Mouse (Mus musculus) forebrain, postnatal 0 days (tissue): ENCODE results near the gene Gm21981. TPM values are rescaled to one million over a fixed set of nuclear protein-coding genes. Genes with fewer than 3 reads are reported as not detected.

Experiments
- ATAC-seq: fragments of 200-750 bp; cut with Nextera tagmentation; 2 replicates; pipeline ENCODE4 v1.8.0; 2017; ENCODE audit warnings: mild to moderate bottlenecking, moderate library complexity
- DNase-seq: peaks from one replicate; pipeline ENCODE4 v3.0.0-alpha.2; 2015
- H3K27ac ChIP-seq: fragments of 300-500 bp; sonication (generic); 2 replicates; pipeline ENCODE4 v1.5.1; 2014; ENCODE audit warnings: low read depth, mild to moderate bottlenecking, antibody characterized with exemption, low read length, moderate library complexity, mixed read lengths
- H3K27me3 ChIP-seq: fragments of 300-500 bp; sonication (generic); 2 replicates; pipeline ENCODE4 v1.6.1; 2014; ENCODE audit warnings: mild to moderate bottlenecking, low read length, mixed read lengths; ENCODE audit not compliant: insufficient read depth
- H3K36me3 ChIP-seq: fragments of 300-500 bp; sonication (generic); 2 replicates; pipeline ENCODE4 v1.6.1; 2014; ENCODE audit warnings: mild to moderate bottlenecking, moderate library complexity; ENCODE audit not compliant: insufficient read depth
- H3K4me1 ChIP-seq: fragments of 300-500 bp; sonication (generic); 2 replicates; pipeline ENCODE4 v1.6.1; 2014; ENCODE audit warnings: antibody characterized with exemption; ENCODE audit not compliant: insufficient read depth
- H3K4me2 ChIP-seq: fragments of 300-500 bp; sonication (generic); 2 replicates; pipeline ENCODE4 v1.6.1; 2014; ENCODE audit warnings: low read depth, mild to moderate bottlenecking, moderate library complexity
- H3K4me3 ChIP-seq: fragments of 300-500 bp; sonication (generic); 2 replicates; pipeline ENCODE4 v1.5.1; 2014; ENCODE audit warnings: low read depth, low read length, mixed read lengths
- H3K9ac ChIP-seq: fragments of 300-500 bp; sonication (generic); 2 replicates; pipeline ENCODE4 v1.6.1; 2014; ENCODE audit warnings: mild to moderate bottlenecking
- H3K9me3 ChIP-seq: fragments of 300-500 bp; sonication (generic); 2 replicates; pipeline ENCODE4 v1.6.1; 2016; ENCODE audit warnings: low read length
- CTCF ChIP-seq: sonication (generic); IDR thresholded peaks from 2 replicates; pipeline ENCODE4 v1.5.1; 2016; ENCODE audit warnings: antibody characterized with exemption, control low read depth, low read depth
- WGBS: fragments of 180-500 bp; shearing (Covaris S2); extraction: QIAGEN DNeasy Blood & Tissue Kit; methylation state at CpG from one replicate; pipeline ENCODE4 v1.1.7; 2014; 5-methylcytosine and 5-hydroxymethylcytosine counted together
- polyA plus RNA-seq: library from polyadenylated mRNA; unstranded; fragments of >200 nt; fragmentation: Nextera tagmentation; extraction: Ambion mirVana; gene quantifications from 2 replicates; pipeline ENCODE4 v1.2.1, GENCODE M21; 2015
- total RNA-seq: library from RNA; depleted of rRNA; stranded (reverse); fragments of >200 nt; gene quantifications from 2 replicates; pipeline ENCODE4 v1.2.3, GENCODE M21; 2014

The Gm21981 gene
- total and polyA plus RNA-seq, 2 experiments from 2014 or later: 0.76 to 5.2 TPM

- Histone ChIP-seq H3K9me3 (no peaks in the 10 kb centered on the region), H3K9ac (peak within 1 kb of the TSS; percentile 46), H3K27me3 (peaks cover 14% of the 10 kb centered on the region), H3K27ac (no peak within 1 kb of the TSS), H3K36me3 (no peaks in the 10 kb centered on the region), H3K4me2 (peak within 1 kb of the TSS; percentile 95), H3K4me1 (0 out of 2 replicates have a peak, but pooled peaks cover 3% of the 10 kb centered on the region), H3K4me3 (peak within 1 kb of the TSS; percentile 52)
- WGBS: 2% methylated on average over 37 of the region's 47 CpGs
- ATAC-seq (peak; percentile 95), DNase-seq (peak; percentile 95)
- TF ChIP-seq CTCF: peak; percentile 96
Measured at GRCm38 (mm10) chr17:47736856-47737255, 42.6 kb upstream of the Gm21981 start, which contains the start of gene Tfeb. Tfeb (plus strand) TSS chr17:47737030.

GRCm38 (mm10) chr17:47735553-47736100 is 41.4 kb upstream of the Gm21981 start:
- H3K4me1 ChIP-seq: 0 out of 2 replicates have a peak, but pooled peaks cover 3% of the 10 kb centered on the region
- H3K36me3 ChIP-seq: no peaks in the 10 kb centered on the region
- no peak overlapping the region for H3K4me3 ChIP-seq
- no peak for TF ChIP-seq CTCF
- H3K27me3 ChIP-seq: peaks cover 14% of the 10 kb centered on the region
- WGBS: 74% methylated on average over 14 of the region's 14 CpGs
- no peaks in the 10 kb centered on the region for H3K9me3 ChIP-seq
- DNase-seq (no peak), ATAC-seq (no peak)
- no peak overlapping the region for H3K9ac ChIP-seq
- no peak overlapping the region for H3K4me2 ChIP-seq
- no peak overlapping the region for H3K27ac ChIP-seq

- Histone ChIP-seq H3K36me3 (no peaks in the 10 kb centered on the region), H3K4me1 (no peaks in the 10 kb centered on the region), H3K9ac (no peak overlapping the region), H3K4me3 (no peak overlapping the region), H3K9me3 (no peaks in the 10 kb centered on the region), H3K27ac (no peak overlapping the region), H3K27me3 (no peaks in the 10 kb centered on the region), H3K4me2 (no peak overlapping the region)
- no peak for TF ChIP-seq CTCF
- ATAC-seq (no peak), DNase-seq (no peak)
- 50% methylated on average over 24 of the region's 24 CpGs for WGBS
Measured at GRCm38 (mm10) chr17:47730633-47731575, 36.6 kb upstream of the Gm21981 start.

GRCm38 (mm10) chr17:47726566-47726965 is 32.3 kb upstream of the Gm21981 start, which contains the start of gene Pgc:
Pgc (plus strand) TSS chr17:47726842.
- no peak for TF ChIP-seq CTCF
- H3K36me3 ChIP-seq: no peaks in the 10 kb centered on the region
- DNase-seq (no peak), ATAC-seq (no peak)
- no peak within 1 kb of the TSS for H3K27ac ChIP-seq
- no peaks in the 10 kb centered on the region for H3K27me3 ChIP-seq
- no peak within 1 kb of the TSS for H3K9ac ChIP-seq
- H3K9me3 ChIP-seq: no peaks in the 10 kb centered on the region
- no peak within 1 kb of the TSS for H3K4me3 ChIP-seq
- no peaks in the 10 kb centered on the region for H3K4me1 ChIP-seq
- 81% methylated on average over 11 of the region's 11 CpGs for WGBS
- H3K4me2 ChIP-seq: no peak within 1 kb of the TSS

GRCm38 (mm10) chr17:47721183-47721582 is 26.9 kb upstream of the Gm21981 start:
- DNase-seq: no peak

GRCm38 (mm10) chr17:47715037-47715436 is 20.8 kb upstream of the Gm21981 start:
- no peaks in the 10 kb centered on the region for H3K27me3 ChIP-seq
- no peak for ATAC-seq
- no peaks in the 10 kb centered on the region for H3K4me1 ChIP-seq
- no peak for TF ChIP-seq CTCF
- 66% methylated on average over 3 of the region's 3 CpGs for WGBS
- no peak overlapping the region for H3K9ac ChIP-seq
- H3K9me3 ChIP-seq: no peaks in the 10 kb centered on the region
- no peak for DNase-seq
- no peak overlapping the region for H3K4me3 ChIP-seq
- no peak overlapping the region for H3K27ac ChIP-seq
- no peaks in the 10 kb centered on the region for H3K36me3 ChIP-seq
- no peak overlapping the region for H3K4me2 ChIP-seq

More at GRCm38 (mm10) chr17:47721183-47721582, 26.9 kb upstream of the Gm21981 start:
- Histone ChIP-seq H3K4me1 (no peaks in the 10 kb centered on the region), H3K27ac (no peak overlapping the region), H3K4me3 (no peak overlapping the region), H3K9me3 (no peaks in the 10 kb centered on the region), H3K27me3 (no peaks in the 10 kb centered on the region), H3K4me2 (no peak overlapping the region), H3K9ac (no peak overlapping the region), H3K36me3 (no peaks in the 10 kb centered on the region)
- WGBS: 75% methylated on average over 4 of the region's 4 CpGs
- ATAC-seq: no peak
- TF ChIP-seq CTCF: no peak
